In the genomic region with DNA sequence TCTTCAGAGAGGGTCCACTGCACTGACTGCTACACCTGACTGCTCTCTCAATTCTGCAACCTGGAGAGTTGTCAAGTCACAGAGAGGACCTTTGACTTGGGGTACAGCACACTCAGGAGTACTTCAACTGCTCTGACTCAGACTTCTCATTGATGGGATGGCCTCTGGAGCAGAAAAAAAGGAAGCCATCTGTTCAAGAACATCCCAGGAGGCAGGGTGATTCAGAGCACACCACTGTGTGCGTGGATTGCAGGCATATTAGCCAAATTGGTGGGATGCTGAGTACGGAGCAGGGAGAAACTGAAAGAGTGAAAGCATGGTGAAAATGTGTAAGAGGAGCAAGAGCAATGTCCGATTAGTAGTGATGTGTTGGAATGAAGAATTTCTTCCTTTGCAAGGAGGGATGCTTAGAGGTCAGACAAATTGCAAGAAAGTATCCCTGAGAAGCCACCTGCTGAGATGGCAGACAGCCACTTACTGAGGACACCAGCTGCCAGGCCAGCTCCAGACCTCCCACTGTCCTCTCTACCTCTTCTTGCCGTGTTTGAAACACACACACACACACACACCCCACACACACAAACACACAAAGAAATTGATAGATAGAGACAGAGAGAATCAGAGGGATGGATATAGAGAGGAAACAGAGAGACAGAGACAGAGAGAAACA, we compare ENCODE assay signal across 25 mouse cellular contexts.
A peak's percentile ranks its signal among the peaks of the same experiment; 100 is the strongest.
DNase-seq lines count a peak whose midpoint lies in the region; ATAC-seq and TF ChIP-seq lines count a peak whose summit lies in the region.
"Had no signal": no experiment of that assay in that cellular context is flagged by ENCODE, and none has a peak within 500 bp of the region (broad histone marks: within the 10 kb centered on the region; RNA-seq: fewer than 3 reads in every experiment).

No protein-coding gene starts in this region.

- TF ChIP-seq POLR2A in cerebellum, adult 2 months (IDR thresholded peaks at IDR 0.05; ENCODE audit: borderline replicate concordance, insufficient read depth, low read length), result no peak

- no peak overlapping the region for H3K4me3 ChIP-seq in cerebellum, adult 2 months (replicated peaks; ENCODE audit: insufficient read depth, low read depth, low read length)
- H3K4me3 ChIP-seq: forebrain, embryonic 13.5 days; midbrain, embryonic 10.5 days; midbrain, embryonic 15.5 days; myocyte; neural tube, embryonic 12.5 days had no signal

- no peak for TF ChIP-seq CTCF in cerebellum, adult 2 months (IDR thresholded peaks at IDR 0.05; ENCODE audit: borderline replicate concordance, insufficient read depth, low read depth, low read length)

- intact Hi-C loops in left cerebral cortex, postnatal 4 days (cut with DNase I), result no loop called here
- intact Hi-C loops in left cerebral cortex, postnatal 14 days (cut with DNase I), result no loop called here

- H3K4me1 ChIP-seq in cerebellum, adult 2 months (ENCODE audit: control insufficient read depth, insufficient read depth, low read length), result no peaks in the 10 kb centered on the region; the same call in 1 of the 2 replicates
- H3K4me1 ChIP-seq: forebrain, embryonic 13.5 days; midbrain, embryonic 10.5 days; midbrain, embryonic 15.5 days; neural tube, embryonic 12.5 days had no signal

- DNase-seq in cerebellum, adult 2 months, result peak; percentile 28 to 51
- DNase-seq in left cerebral cortex, postnatal 4 days, result peak; percentile 36
- DNase-seq in left cerebral cortex, postnatal 14 days (ENCODE audit: low spot score in 2 of 2), result no peak
- DNase-seq in cerebellum, postnatal 10 days, result peak; percentile 51 to 62
- DNase-seq in ovary, postnatal 14 days (ENCODE audit: low spot score), result no peak
- no peak for DNase-seq in adrenal gland, adult (ENCODE audit: inconsistent age in 2 of 2, low spot score in 1 of 2)
- DNase-seq: adrenal gland, postnatal 25 days; gastrocnemius, postnatal 10 days; heart, postnatal 14 days; kidney, adult 9 months; kidney, postnatal 10 days; liver; lung, adult 2 months; right cerebral cortex, postnatal 4 days; thymus, adult 18-20 months; thymus, postnatal 25 days had no signal

- WGBS in cerebellum, adult 2 months, result 13% methylated on average over 4 of the region's 4 CpGs

- ATAC-seq in cerebellum, adult (ENCODE audit: insufficient number of reproducible peaks, low FRiP score, low TSS enrichment), result no peak
- ATAC-seq: forebrain, embryonic 13.5 days; intestine, embryonic 16.5 days; midbrain, embryonic 15.5 days had no signal

- H3K27ac ChIP-seq in cerebellum, adult 2 months (ENCODE audit: insufficient read depth, low read length), result no peak overlapping the region
- H3K27ac ChIP-seq: forebrain, embryonic 13.5 days; liver, embryonic 14.5 days; midbrain, embryonic 10.5 days; midbrain, embryonic 15.5 days; neural tube, embryonic 12.5 days; stomach, postnatal 0 days had no signal

- no peaks in the 10 kb centered on the region for H3K27me3 ChIP-seq in cerebellum, adult 2 months (ENCODE audit: control insufficient read depth, insufficient read depth, low read length)
- H3K27me3 ChIP-seq: forebrain, embryonic 13.5 days; midbrain, embryonic 15.5 days; neural tube, embryonic 12.5 days had no signal

Comparison
In these comparisons a context has a peak if more than half of its experiments do, and no peak if none do; other contexts are left out.
1. DNase-seq: peak in cerebellum, adult 2 months (2 of 2), left cerebral cortex, postnatal 4 days (single experiment) and cerebellum, postnatal 10 days (2 of 2); none in left cerebral cortex, postnatal 14 days (0 of 2), ovary, postnatal 14 days (single experiment) and adrenal gland, adult (0 of 2).